Mouse (Mus musculus) forebrain, postnatal 0 days (tissue): ENCODE measurements around the gene Ttc24. TPM values are rescaled to one million over a fixed set of nuclear protein-coding genes. Genes with fewer than 3 reads are reported as not detected.

ENCODE experiments used
- ATAC-seq: fragments of 200-750 bp; cut with Nextera tagmentation; 2 replicates; pipeline ENCODE4 v1.8.0; 2017; ENCODE audit warnings: mild to moderate bottlenecking, moderate library complexity
- DNase-seq: peaks from one replicate; pipeline ENCODE4 v3.0.0-alpha.2; 2015
- H3K27ac ChIP-seq: fragments of 300-500 bp; sonication (generic); 2 replicates; pipeline ENCODE4 v1.5.1; 2014; ENCODE audit warnings: low read depth, mild to moderate bottlenecking, antibody characterized with exemption, low read length, moderate library complexity, mixed read lengths
- H3K27me3 ChIP-seq: fragments of 300-500 bp; sonication (generic); 2 replicates; pipeline ENCODE4 v1.6.1; 2014; ENCODE audit warnings: mild to moderate bottlenecking, low read length, mixed read lengths; ENCODE audit not compliant: insufficient read depth
- H3K36me3 ChIP-seq: fragments of 300-500 bp; sonication (generic); 2 replicates; pipeline ENCODE4 v1.6.1; 2014; ENCODE audit warnings: mild to moderate bottlenecking, moderate library complexity; ENCODE audit not compliant: insufficient read depth
- H3K4me1 ChIP-seq: fragments of 300-500 bp; sonication (generic); 2 replicates; pipeline ENCODE4 v1.6.1; 2014; ENCODE audit warnings: antibody characterized with exemption; ENCODE audit not compliant: insufficient read depth
- H3K4me2 ChIP-seq: fragments of 300-500 bp; sonication (generic); 2 replicates; pipeline ENCODE4 v1.6.1; 2014; ENCODE audit warnings: low read depth, mild to moderate bottlenecking, moderate library complexity
- H3K4me3 ChIP-seq: fragments of 300-500 bp; sonication (generic); 2 replicates; pipeline ENCODE4 v1.5.1; 2014; ENCODE audit warnings: low read depth, low read length, mixed read lengths
- H3K9ac ChIP-seq: fragments of 300-500 bp; sonication (generic); 2 replicates; pipeline ENCODE4 v1.6.1; 2014; ENCODE audit warnings: mild to moderate bottlenecking
- H3K9me3 ChIP-seq: fragments of 300-500 bp; sonication (generic); 2 replicates; pipeline ENCODE4 v1.6.1; 2016; ENCODE audit warnings: low read length
- CTCF ChIP-seq: sonication (generic); IDR thresholded peaks from 2 replicates; pipeline ENCODE4 v1.5.1; 2016; ENCODE audit warnings: antibody characterized with exemption, control low read depth, low read depth
- WGBS: fragments of 180-500 bp; shearing (Covaris S2); extraction: QIAGEN DNeasy Blood & Tissue Kit; methylation state at CpG from one replicate; pipeline ENCODE4 v1.1.7; 2014; 5-methylcytosine and 5-hydroxymethylcytosine counted together
- polyA plus RNA-seq: library from polyadenylated mRNA; unstranded; fragments of >200 nt; fragmentation: Nextera tagmentation; extraction: Ambion mirVana; gene quantifications from 2 replicates; pipeline ENCODE4 v1.2.1, GENCODE M21; 2015
- total RNA-seq: library from RNA; depleted of rRNA; stranded (reverse); fragments of >200 nt; gene quantifications from 2 replicates; pipeline ENCODE4 v1.2.3, GENCODE M21; 2014; rRNA removed

The Ttc24 gene
- total RNA-seq (0.05 and 0.08 TPM in 2 replicates), polyA plus RNA-seq (not detected in 2 replicates)

DNA sequence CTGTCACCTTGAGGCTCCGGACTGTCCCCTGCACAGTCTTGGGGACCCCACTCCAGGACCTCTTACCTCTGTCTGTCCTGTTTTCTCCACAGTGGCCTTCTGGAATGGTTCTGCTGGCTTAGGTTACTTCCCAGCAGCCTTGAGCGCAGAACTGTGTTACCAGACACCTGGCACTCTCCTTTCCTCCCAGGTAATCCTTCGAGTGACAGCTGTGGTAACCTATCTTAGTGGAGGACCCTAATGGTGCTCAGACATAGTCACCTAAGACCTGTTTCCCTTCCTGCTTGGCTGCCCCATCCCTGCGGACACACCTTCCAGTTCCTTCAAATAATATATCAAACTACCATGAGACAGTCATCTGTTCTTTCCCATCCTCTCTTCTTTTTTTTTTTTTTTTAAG lies at the start of gene Ttc24:
Gene Ttc24 (minus strand): TSS at position 101 of the 400 bp plus-strand sequence.
- no peak for TF ChIP-seq CTCF
- H3K9ac ChIP-seq = no peak within 1 kb of the TSS
- no peaks in the 10 kb centered on the region for H3K9me3 ChIP-seq
- H3K36me3 ChIP-seq = no peaks in the 10 kb centered on the region
- no peaks in the 10 kb centered on the region for H3K27me3 ChIP-seq
- WGBS = 91% methylated on average over 4 of the region's 4 CpGs
- no peak within 1 kb of the TSS for H3K27ac ChIP-seq
- H3K4me3 ChIP-seq = no peak within 1 kb of the TSS
- H3K4me2 ChIP-seq = no peak within 1 kb of the TSS
- no peak for DNase-seq
- H3K4me1 ChIP-seq = no peaks in the 10 kb centered on the region
- ATAC-seq = no peak

- ATAC-seq (no peak), DNase-seq (no peak)
- no peak for TF ChIP-seq CTCF
- Histone ChIP-seq H3K4me3 (no peak overlapping the region), H3K4me1 (no peaks in the 10 kb centered on the region), H3K9me3 (no peaks in the 10 kb centered on the region), H3K9ac (no peak overlapping the region), H3K27me3 (no peaks in the 10 kb centered on the region), H3K36me3 (no peaks in the 10 kb centered on the region), H3K27ac (no peak overlapping the region), H3K4me2 (no peak overlapping the region)
- WGBS = 60% methylated on average over 3 of the region's 3 CpGs
Measured at GRCm38 (mm10) chr3:88127636-88128035, 49.5 kb upstream of the Ttc24 start.

GRCm38 (mm10) chr3:88126181-88126580 lies 48.1 kb upstream of the Ttc24 start:
- H3K27ac ChIP-seq = no peak overlapping the region
- H3K9me3 ChIP-seq = no peaks in the 10 kb centered on the region
- DNase-seq (no peak), ATAC-seq (no peak)
- no peaks in the 10 kb centered on the region for H3K27me3 ChIP-seq
- no peaks in the 10 kb centered on the region for H3K36me3 ChIP-seq
- no peaks in the 10 kb centered on the region for H3K4me1 ChIP-seq
- TF ChIP-seq CTCF = no peak
- H3K9ac ChIP-seq = no peak overlapping the region
- H3K4me3 ChIP-seq = no peak overlapping the region
- 89% methylated on average over 7 of the region's 7 CpGs for WGBS
- no peak overlapping the region for H3K4me2 ChIP-seq

DNA sequence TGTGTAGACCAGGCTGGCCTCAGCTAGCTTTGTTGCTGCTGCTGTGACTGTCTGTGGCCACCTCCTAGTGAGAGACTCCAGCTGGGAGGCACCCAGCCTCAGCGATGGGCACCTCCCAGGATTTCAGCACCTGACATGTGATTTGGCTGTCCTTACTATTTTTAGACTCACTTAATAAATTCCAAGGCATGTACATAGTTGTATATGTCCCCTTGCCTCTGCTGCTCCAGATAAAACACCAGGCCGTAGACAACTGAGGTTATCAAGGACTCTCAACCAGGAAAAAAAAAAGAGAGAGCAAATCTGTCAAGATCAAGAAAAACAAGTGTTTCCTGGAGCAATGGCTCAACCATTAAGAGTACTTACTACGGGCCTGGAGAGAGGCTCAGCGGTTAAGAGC lies 47.1 kb upstream of the Ttc24 start:
- H3K9me3 ChIP-seq = no peaks in the 10 kb centered on the region
- no peaks in the 10 kb centered on the region for H3K4me1 ChIP-seq
- H3K36me3 ChIP-seq = no peaks in the 10 kb centered on the region
- H3K9ac ChIP-seq = no peak overlapping the region
- no peak for ATAC-seq
- H3K4me3 ChIP-seq = no peak overlapping the region
- H3K4me2 ChIP-seq = no peak overlapping the region
- H3K27me3 ChIP-seq = no peaks in the 10 kb centered on the region
- TF ChIP-seq CTCF = no peak
- DNase-seq = no peak
- WGBS = 78% methylated on average over 4 of the region's 4 CpGs
- H3K27ac ChIP-seq = no peak overlapping the region

DNA sequence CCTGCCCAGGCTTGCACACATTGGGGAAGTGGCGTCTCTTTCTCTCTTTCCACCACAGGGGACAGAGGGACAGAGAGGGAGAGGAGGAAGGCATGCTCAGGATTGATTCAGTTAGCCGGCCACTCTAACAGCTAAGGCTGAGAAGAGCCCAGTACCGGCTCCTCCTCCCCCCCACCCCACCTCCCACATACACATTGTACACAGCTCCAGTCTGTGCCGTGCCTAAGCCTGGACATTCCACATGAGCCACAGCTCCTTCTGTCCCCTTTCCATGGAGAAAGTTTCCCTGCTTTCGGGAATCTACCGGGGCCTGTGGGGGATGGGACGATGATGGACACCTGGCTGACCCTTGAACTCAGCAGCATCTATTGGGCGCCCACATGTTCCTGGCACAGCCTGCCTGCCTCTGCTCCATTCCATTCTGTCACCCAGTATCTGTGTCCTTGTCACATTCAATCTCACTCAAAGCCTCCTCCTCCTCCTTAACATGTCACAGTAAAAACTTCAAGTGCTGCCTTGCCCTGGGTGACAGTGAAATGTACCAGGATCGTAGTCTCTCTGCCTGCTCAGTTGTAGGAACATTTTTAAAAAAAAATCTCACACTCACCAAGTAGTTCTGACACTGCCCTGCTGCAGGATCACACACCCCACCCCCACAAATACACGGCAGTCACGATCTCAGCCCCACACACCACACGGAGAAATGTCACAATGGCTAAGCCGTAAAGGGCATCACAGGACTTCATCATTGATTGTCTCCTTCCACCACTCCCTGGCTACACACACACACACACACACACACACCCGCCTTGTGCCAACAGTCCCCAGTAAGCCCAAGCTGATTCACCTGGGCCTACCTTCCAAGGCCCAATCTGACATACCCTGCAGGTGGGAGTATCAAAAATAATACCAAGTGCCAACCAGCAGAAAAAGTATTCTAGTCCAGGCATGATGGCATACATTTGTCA lies 43.3 kb upstream of the Ttc24 start:
- 77% methylated on average over 14 of the region's 14 CpGs for WGBS
- no peaks in the 10 kb centered on the region for H3K27me3 ChIP-seq
- ATAC-seq (no peak), DNase-seq (no peak)
- no peaks in the 10 kb centered on the region for H3K36me3 ChIP-seq
- H3K9ac ChIP-seq = no peak overlapping the region
- H3K4me1 ChIP-seq = no peaks in the 10 kb centered on the region
- H3K4me3 ChIP-seq = no peak overlapping the region
- no peak for TF ChIP-seq CTCF
- no peak overlapping the region for H3K27ac ChIP-seq
- H3K4me2 ChIP-seq = no peak overlapping the region
- no peaks in the 10 kb centered on the region for H3K9me3 ChIP-seq

GRCm38 (mm10) chr3:88120117-88120651 lies 42.1 kb upstream of the Ttc24 start:
- no peaks in the 10 kb centered on the region for H3K27me3 ChIP-seq
- H3K4me3 ChIP-seq = no peak overlapping the region
- no peaks in the 10 kb centered on the region for H3K9me3 ChIP-seq
- H3K36me3 ChIP-seq = no peaks in the 10 kb centered on the region
- no peaks in the 10 kb centered on the region for H3K4me1 ChIP-seq
- no peak overlapping the region for H3K4me2 ChIP-seq
- H3K27ac ChIP-seq = no peak overlapping the region
- DNase-seq (no peak), ATAC-seq (no peak)
- H3K9ac ChIP-seq = no peak overlapping the region
- 91% methylated on average over 19 of the region's 19 CpGs for WGBS
- TF ChIP-seq CTCF = no peak

GRCm38 (mm10) chr3:88114396-88114795 lies 36.3 kb upstream of the Ttc24 start:
- ATAC-seq (no peak), DNase-seq (no peak)
- Histone ChIP-seq H3K27me3 (no peaks in the 10 kb centered on the region), H3K36me3 (no peaks in the 10 kb centered on the region), H3K4me3 (no peak overlapping the region), H3K4me2 (no peak overlapping the region), H3K27ac (no peak overlapping the region), H3K9ac (no peak overlapping the region), H3K9me3 (no peaks in the 10 kb centered on the region), H3K4me1 (no peaks in the 10 kb centered on the region)
- TF ChIP-seq CTCF = no peak
- 97% methylated on average over 12 of the region's 12 CpGs for WGBS
